Mouse (Mus musculus) urinary bladder, postnatal 10 days (tissue): Measurements from ENCODE around the gene Tmem236.

Source experiments
- DNase-seq: peaks from one replicate; pipeline ENCODE4 v3.0.0; 2022; ENCODE audit warnings: low spot score

Gene Tmem236

GRCm38 (mm10) chr2:14174334-14174733, at the start of gene Tmem236:
Tmem236 (plus strand) TSS chr2:14174523.
- DNase-seq, result no peak

DNA sequence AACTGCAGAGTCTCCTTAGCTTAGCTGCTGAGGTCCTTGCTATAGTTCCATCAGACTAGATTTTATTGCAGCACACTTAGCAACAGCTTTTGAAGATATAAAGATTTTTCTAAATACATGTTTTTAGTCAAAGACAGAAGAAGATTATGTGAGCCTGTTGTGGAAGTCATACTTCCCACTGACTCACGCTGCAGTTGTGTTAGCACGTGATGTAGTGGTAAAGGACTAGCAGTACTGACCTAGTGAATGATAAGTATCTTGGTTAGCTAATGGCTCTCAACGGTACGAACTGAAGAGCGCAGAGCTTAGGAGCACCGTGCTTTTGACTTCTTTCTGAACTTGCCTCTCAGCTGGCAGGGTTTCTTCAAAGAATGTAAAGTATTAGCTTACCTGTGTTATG, 47.9 kb upstream of the Tmem236 start:
- DNase-seq, result no peak

GRCm38 (mm10) chr2:14127629-14128028, 46.7 kb upstream of the Tmem236 start:
- no peak for DNase-seq

GRCm38 (mm10) chr2:14130641-14131339, 43.5 kb upstream of the Tmem236 start:
- DNase-seq, result no peak

- no peak for DNase-seq
These were observed 41.6 kb upstream of the Tmem236 start for GRCm38 (mm10) chr2:14132468-14133326.

- DNase-seq, result no peak
These were observed 37.4 kb upstream of the Tmem236 start for GRCm38 (mm10) chr2:14136906-14137305.

DNA sequence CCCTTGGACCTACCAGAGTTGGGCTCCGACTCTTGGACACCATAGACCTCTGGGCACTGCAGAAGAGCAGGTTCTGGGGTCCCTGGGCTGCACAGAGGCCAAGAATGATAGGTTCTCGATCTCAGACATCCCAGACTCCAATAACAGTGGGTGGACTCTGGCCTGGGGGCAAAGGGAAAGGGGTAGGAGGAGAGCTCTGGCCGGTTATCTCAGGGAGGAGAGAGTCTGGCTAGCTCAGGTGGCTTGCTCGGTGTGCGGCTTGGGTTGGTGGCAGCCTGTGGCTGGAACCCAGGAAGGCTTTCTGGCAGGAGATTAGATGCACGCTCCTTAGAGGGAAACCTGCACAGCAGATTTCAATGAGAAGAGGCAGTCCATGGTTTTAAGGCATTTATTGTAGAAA, 34.7 kb upstream of the Tmem236 start:
- no peak for DNase-seq

- DNase-seq, result no peak
These were observed 34.3 kb upstream of the Tmem236 start for GRCm38 (mm10) chr2:14140044-14140443.

GRCm38 (mm10) chr2:14145311-14145710, 29.0 kb upstream of the Tmem236 start:
- no peak for DNase-seq

GRCm38 (mm10) chr2:14146913-14147312, 27.4 kb upstream of the Tmem236 start:
- DNase-seq, result no peak

GRCm38 (mm10) chr2:14150829-14151228, 23.5 kb upstream of the Tmem236 start:
- no peak for DNase-seq

DNA sequence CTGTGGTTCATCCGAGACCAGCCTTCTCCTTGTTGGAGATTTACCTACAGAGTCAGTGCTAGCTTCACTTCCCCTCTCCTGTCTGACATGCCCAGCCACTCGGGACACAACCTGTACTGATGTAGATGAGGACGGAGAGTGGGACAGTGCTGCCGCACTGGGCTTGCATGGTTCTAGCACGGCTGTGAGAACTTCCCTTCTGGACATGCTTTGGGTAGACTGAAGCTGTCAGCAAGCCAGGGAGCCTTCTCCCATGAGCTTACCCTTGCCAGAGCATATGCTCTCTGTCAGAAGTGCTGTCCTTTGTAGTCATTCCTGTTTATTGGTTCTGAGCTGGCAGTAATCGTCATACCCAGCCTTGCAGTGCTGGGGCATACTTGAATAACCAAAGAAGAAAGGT, 22.5 kb upstream of the Tmem236 start:
- DNase-seq, result no peak

GRCm38 (mm10) chr2:14159047-14159446, 15.3 kb upstream of the Tmem236 start:
- no peak for DNase-seq

DNA sequence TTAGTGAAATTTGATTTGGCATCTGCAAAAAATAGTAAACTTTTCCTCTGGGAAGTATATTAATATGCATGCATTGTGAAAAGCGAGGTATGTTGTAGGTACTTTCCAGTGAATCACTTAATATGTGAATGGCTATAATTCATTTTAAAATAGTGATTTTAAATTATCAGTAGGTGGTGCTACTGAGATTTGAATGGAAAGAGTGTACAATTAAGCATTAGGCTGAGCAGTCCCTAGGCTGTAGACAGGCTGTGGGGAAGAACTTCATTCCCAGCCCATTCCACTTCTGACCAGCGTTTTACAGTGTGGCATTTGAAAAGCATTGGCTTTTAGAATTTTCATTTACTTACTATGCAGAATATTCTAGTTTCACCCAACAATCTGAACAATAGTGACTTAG, 14.6 kb upstream of the Tmem236 start:
- no peak for DNase-seq

- no peak for DNase-seq
These were observed 9.8 kb upstream of the Tmem236 start for GRCm38 (mm10) chr2:14164459-14165030.

- DNase-seq, result no peak
These were observed 9.3 kb upstream of the Tmem236 start for GRCm38 (mm10) chr2:14165066-14165465.

DNA sequence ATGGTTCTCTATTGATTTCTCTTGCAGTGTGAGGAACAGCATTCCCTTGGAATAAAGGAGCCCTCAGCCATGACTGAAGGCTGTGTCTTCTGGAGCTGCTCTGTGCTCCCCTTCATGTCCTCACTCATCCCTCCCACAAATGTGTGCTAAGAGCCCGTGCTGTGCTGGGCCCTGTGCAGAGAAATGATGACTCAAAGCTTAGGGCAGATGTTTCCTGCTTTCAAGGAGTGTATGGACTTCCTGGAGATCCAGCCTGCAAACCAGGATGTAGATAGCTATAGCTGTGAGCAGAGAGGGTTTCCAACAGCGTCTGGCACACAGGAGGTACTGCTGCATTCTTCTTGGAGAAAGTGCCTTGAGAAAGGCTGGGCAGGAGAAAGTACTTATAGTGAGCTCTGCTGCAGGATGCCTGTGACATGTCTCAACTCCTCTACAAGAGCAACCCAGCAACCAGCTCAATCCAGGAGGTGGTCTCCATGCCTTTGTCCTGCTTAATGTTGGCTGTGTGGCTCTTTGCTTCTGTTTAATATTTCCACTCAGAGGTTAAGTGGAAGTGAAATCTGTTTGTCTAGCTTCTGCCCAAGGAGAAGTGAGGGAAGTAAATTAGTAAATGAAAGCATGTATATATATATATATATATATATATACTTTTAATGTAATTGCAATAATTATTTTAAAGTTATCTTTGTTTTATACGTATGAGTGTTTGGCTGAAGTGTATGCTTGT, 8.5 kb upstream of the Tmem236 start:
- no peak for DNase-seq

GRCm38 (mm10) chr2:14167721-14168120, 6.6 kb upstream of the Tmem236 start:
- no peak for DNase-seq

GRCm38 (mm10) chr2:14176460-14177193, 2.3 kb downstream of the Tmem236 start:
- no peak for DNase-seq

DNA sequence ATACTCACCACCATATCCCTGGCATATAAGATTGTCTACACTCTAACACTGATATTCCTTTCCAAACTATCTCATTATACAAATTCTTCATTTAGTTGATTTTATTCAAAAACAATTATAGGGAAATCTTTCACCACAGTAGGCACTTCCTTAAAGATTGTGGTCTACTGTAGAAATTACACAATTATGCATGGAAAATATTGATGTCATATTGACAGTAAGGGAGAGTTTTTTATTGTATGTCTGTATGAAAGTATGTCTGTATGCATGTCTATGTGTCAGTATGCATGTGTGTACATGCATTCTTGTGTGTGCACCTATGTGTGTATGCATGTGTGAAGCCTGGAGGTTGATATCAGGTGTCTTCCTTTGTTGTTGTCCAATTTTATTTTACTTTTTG, 10.1 kb downstream of the Tmem236 start:
- DNase-seq, result no peak

GRCm38 (mm10) chr2:14190684-14191083, 16.4 kb downstream of the Tmem236 start:
- DNase-seq, result no peak

- DNase-seq, result no peak
These were observed 17.3 kb downstream of the Tmem236 start for GRCm38 (mm10) chr2:14191601-14192000.
